Mouse (Mus musculus) left cerebral cortex, postnatal 4 days (tissue): ENCODE results near the gene Sord. TPM values are rescaled to one million over a fixed set of nuclear protein-coding genes. Genes with fewer than 3 reads are reported as not detected.

ENCODE experiments used
- DNase-seq: peaks from one replicate; pipeline ENCODE4 v3.0.0-alpha.2; 2022
- intact Hi-C: fragments of 180-260 bp; cut with DNase I; formaldehyde crosslinking; loops from one replicate; pipeline ENCODE4 v1.15.1; 2025
- total RNA-seq, 2 experiments: library from RNA; stranded (reverse); gene quantifications; 2 replicates each; pipeline ENCODE4 v1.2.3; 2021

Sord gene
- total RNA-seq, 2 experiments from 2014 or later, result 14.9 to 16.0 TPM

DNA sequence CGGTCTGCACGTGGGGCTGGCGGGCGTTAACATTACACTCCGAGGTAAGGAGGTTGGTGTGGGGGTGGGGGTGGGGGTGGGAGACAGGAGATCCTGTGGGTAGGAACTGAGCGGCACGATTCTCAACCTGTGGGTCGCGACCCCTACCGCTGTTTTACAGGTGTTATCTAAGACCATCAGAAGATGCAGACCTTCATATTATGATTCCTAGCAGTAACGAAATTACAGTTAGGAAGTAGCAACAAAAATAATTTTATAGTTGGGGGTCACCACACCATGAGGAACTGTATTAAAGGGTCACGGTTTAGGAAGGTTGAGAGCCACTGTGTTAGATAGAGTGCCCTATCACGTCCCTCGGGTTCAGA lies 66.1 kb downstream of the Sord start:
- intact Hi-C loops, result loop anchor here (5.0 kb wide), 1 partner anchor 108 kb away; no protein-coding TSS in a partner anchor

GRCm38 (mm10) chr2:122301081-122301920 lies 66.8 kb downstream of the Sord start:
- peak; percentile 58 for DNase-seq
- intact Hi-C loops, result loop anchor here (5.0 kb wide), 1 partner anchor 109 kb away; no protein-coding TSS in a partner anchor

More for the DNA sequence above, 66.1 kb downstream of the Sord start:
- DNase-seq, result no peak

GRCm38 (mm10) chr2:122301921-122302573 lies 67.5 kb downstream of the Sord start:
- DNase-seq, result no peak
- intact Hi-C loops, result loop anchor here (5.0 kb wide), 1 partner anchor 110 kb away; no protein-coding TSS in a partner anchor

- intact Hi-C loops, result loop anchor here (5.0 kb wide), 1 partner anchor 110 kb away; no protein-coding TSS in a partner anchor
- DNase-seq, result peak; percentile 70
Observed at GRCm38 (mm10) chr2:122302574-122303241, 68.2 kb downstream of the Sord start.

DNA sequence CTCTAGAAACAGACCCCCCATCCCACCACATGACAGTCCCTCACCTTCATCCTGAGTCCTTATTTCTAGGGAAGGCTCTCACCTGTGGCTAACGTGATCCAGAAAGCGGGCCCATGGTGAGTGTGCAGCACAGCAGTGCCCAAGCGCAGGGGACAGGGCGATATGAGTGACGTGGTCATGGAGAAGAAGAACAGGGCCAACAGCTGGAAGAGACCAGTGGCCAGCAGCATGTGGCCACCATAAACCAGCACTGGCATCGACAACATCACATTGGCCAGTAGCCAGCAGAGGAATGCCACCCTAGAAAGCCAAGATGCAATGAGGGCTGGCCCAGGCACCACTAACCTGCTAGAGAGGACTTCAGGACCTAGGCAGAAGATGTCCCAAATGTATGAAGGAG lies 70.0 kb downstream of the Sord start:
- no peak for DNase-seq
- intact Hi-C loops, result loop anchor here (5.0 kb wide), 1 partner anchor 112 kb away; no protein-coding TSS in a partner anchor

- DNase-seq, result no peak
- intact Hi-C loops, result no loop called here
Observed at GRCm38 (mm10) chr2:122305097-122305892, 70.7 kb downstream of the Sord start.

GRCm38 (mm10) chr2:122306184-122306583 lies 71.6 kb downstream of the Sord start:
- intact Hi-C loops, result no loop called here
- DNase-seq, result peak; percentile 71

DNA sequence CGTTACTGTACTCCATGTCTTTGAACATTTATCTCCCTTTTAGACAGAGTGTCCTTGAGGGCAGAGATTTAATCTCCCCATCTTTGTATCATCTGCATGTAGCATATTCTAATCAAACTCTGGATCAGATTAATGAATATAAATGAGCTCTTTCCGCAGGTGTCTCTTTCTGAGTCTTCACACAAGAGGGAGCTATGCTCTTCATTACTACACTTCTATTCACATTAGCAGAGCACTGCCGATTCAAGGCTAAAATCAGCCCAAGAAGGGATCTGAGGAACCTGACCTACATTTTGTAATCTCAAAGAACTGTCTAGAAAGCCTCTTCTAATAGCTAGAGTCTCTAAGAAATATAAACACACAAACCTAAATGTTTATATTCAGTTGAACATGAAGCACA lies 75.1 kb downstream of the Sord start:
- intact Hi-C loops, result no loop called here
- DNase-seq, result no peak

- intact Hi-C loops, result no loop called here
- DNase-seq, result no peak
Observed at GRCm38 (mm10) chr2:122311561-122311960, 77.0 kb downstream of the Sord start.

- peak; percentile 85 for DNase-seq
- intact Hi-C loops, result no loop called here
Observed at GRCm38 (mm10) chr2:122312722-122313417, 78.3 kb downstream of the Sord start.

- intact Hi-C loops, result no loop called here
- DNase-seq, result no peak
Observed at GRCm38 (mm10) chr2:122313536-122313935, 79.0 kb downstream of the Sord start, which contains the start of gene Duoxa1. Duoxa1 (minus strand) TSS chr2:122313730.

Other genes starting within 250 kb of the Sord start
- 10 to 100 TPM; 17.4 to 18.7 TPM for gene Eif3j1, start 206.2 kb upstream of the Sord start, total RNA-seq
- gene Spg11, start 116.4 kb upstream of the Sord start, total RNA-seq, result 10 to 100 TPM; 23.3 to 23.7 TPM
- 10 to 100 TPM; 38.3 to 42.6 TPM for gene B2m, start 87.1 kb upstream of the Sord start, total RNA-seq
- not detected for gene Trim69, start 74.0 kb upstream of the Sord start, total RNA-seq
- not detected for gene Patl2, start 48.6 kb upstream of the Sord start, total RNA-seq
- not detected for gene Terb2, start 48.5 kb upstream of the Sord start, total RNA-seq
- gene Duox2, start 63.7 kb downstream of the Sord start, total RNA-seq, result under 1 TPM; 0.22 to 0.58 TPM
- gene Duoxa2, start 64.2 kb downstream of the Sord start, total RNA-seq, result under 1 TPM; 0.36 to 0.40 TPM
- gene Duoxa1, start 79.0 kb downstream of the Sord start, total RNA-seq, result under 1 TPM; 0.40 to 0.66 TPM
- under 1 TPM; 0.12 to 0.36 TPM for gene Duox1, start 80.9 kb downstream of the Sord start, total RNA-seq
- 10 to 100 TPM; 54.9 to 56.9 TPM for gene Shf, start 134.4 kb downstream of the Sord start, total RNA-seq
- under 1 TPM in 1 of 2 experiments, not detected in 1; 0.20 TPM for gene Slc28a2, start 191.7 kb downstream of the Sord start, total RNA-seq